Mouse (Mus musculus): ENCODE measurements around the gene Cbx2.

GRCm38 (mm10) chr11:119021180-119021579 is 1.6 kb upstream of the Cbx2 start:
- TF ChIP-seq CTCF (IDR thresholded peaks at IDR 0.05) (no peak), EP300 (IDR thresholded peaks at IDR 0.05) (no peak)
